Mouse (Mus musculus): ENCODE measurements around the gene Rnf186.

The Rnf186 gene

DNA sequence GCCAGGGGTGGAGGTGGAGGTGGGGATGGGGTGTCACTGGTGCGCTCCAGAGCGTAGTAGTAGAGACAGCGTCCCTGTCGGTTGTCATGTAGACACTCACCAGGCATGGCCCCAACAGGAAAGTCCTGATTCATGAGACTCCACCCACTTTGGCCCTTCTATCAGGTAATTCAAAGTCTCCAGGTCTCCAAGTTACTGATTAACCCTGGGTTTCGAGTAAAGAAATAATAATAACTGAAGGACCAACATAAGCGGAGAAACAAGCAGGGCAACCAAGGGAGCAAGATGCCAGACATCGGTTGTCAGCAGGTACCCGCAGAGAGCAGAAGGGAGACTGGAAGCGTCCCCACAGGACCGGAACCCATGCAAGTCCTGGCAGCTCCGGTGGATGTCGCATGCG, at the start of gene Rnf186:
Rnf186 (plus strand) TSS at position 247 of the 400 bp plus-strand sequence.
- DNase-seq (ENCODE audit: low read depth, low spot score) = no peak

DNA sequence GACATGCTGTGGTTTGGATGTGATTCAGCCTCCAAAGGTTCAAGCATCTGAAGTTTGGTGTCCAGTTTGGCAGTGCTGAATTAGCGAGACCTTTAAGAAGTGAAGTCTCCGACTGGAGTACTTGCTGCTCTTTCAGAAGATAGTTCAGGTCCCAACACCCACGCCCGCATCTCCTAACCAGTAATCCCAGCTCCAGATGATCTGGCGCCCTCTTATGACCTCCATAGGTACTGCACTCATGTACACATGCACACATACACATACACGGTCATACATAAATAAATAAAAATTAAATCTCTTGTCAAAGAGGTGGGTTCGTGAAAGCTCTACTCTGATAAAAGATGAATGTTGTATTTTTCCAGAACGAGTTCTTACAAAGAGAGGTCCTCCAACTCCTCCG, 49.6 kb upstream of the Rnf186 start:
- DNase-seq (ENCODE audit: low read depth, low spot score) = no peak

DNA sequence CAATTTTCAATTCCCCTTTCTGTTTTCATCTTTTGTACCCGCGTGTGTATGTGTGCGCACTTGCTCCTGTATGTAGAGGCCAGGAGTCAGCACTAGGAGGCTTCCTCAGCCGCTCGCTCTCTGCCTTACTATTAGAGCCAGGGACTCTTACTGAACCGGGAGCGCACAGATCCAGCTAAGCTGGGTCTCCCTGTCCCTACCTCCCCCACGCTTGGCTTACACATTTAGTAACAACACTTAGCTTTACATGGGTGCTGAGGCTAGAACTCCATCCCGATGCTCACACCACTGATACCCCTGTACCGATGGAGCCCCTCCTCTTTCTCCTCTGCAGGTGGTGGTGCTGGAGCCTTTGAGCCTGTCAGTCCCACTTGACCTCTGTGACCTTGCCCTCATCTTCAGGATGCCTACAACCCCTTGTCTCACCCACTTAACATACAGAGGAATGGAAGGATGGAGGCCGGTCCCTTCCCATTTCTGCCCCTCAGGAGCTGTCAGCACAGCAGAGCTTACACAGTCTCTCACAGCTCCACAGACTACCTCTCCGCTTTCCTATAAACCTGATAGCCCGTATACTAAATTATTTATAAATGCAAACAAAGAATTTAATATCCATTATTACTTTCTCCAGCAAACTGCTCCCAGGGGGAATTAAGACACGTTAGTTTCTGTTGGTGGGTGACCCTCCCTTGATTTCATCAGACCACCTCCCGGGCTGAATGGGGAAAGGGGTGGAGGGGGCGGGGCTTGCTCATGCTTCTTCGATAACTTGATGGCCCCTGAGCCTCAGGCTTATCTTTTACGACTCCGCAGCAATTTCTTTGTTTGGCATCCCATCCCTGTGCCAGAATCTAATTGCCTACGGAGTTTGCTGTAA, 45.4 kb upstream of the Rnf186 start:
- no peak for DNase-seq (ENCODE audit: low read depth, low spot score)

DNA sequence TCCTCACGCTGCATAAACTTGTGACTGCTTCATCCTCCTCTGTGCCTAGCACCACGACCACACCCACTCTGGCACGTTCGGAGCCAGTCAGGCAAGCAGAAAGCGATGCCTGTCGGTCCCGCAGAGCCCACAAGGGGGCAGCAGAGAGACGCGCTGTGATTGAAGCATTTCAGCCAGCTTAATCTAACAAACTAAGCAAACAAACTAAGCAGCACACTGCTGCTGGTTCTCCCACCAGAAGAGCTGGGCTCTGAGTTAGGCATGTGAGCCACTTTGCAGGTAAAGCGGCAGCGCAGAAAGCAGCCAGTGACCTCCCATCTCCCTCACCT, 44.8 kb upstream of the Rnf186 start:
- DNase-seq (ENCODE audit: low read depth, low spot score) = peak; percentile 71

DNA sequence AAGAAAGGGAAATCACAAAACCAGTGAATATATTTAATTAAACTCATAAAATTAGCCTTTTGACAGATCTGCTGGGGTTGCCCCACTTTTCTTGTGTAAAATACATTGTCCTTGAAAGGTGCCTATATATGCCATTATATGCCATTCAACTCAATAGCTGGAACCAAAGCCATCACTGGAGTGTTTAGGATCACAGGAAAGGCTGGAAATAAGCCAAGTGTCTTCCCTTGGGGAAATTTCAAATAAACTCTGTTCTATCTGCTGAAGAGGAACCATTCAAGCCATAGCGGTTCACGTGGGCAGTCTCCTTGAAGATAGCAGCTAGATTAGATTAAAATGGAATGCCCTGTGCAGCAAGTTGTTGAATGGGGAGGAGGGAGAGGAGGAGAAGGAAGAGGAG, 41.4 kb upstream of the Rnf186 start:
- no peak for DNase-seq (ENCODE audit: low read depth, low spot score)

DNA sequence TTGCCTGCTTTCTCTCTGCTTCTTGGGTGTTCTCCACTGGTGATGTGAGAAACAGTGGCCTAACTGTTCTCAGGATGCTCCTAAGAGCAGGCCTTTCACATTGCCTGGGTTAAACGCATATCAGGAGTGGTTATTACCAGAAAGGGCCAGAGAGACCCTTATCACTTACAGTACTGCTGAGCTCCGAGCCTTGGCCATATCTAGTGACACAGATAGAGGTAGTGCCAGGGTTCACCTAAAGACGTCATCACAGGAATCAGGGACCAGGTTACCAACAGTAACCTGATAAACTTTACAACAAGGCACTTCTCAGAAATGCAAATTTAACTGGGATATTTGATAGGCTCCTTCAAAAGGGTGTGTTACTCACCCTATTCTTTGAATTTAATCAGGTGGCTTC, 33.0 kb upstream of the Rnf186 start:
- no peak for DNase-seq (ENCODE audit: low read depth, low spot score)

DNA sequence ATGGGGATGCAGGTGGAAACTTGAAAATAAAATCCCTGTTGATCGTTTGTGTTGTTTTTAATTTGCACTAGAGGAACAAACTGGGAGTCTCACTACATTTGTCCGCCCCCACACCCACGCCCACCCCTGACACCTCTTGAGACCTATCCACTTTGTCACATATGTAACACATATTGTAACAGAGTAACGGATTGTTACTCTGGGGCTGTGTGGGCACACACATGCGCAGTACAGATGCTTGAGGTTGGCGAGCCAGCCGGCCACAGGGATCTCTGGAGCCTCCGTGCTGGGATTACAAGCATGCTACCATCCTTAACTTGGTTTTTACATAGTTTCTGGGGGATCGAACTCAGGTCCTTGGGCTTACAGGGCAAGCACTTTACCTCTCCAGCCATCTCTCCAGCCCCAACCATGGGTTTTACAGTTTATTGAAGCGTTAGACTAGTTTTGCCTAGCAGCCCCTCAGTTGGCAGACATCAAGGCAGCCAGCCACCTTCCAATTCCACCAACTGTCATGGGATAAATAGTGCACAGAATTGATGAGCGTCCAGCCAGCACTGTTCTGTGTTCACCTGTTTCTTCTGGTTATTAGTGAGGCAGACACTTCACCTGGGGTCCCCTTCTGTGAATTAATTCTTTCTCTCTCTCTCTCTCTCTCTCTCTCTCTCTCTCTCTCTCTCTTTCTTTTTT, 32.3 kb upstream of the Rnf186 start:
- no peak for DNase-seq (ENCODE audit: low read depth, low spot score)

DNA sequence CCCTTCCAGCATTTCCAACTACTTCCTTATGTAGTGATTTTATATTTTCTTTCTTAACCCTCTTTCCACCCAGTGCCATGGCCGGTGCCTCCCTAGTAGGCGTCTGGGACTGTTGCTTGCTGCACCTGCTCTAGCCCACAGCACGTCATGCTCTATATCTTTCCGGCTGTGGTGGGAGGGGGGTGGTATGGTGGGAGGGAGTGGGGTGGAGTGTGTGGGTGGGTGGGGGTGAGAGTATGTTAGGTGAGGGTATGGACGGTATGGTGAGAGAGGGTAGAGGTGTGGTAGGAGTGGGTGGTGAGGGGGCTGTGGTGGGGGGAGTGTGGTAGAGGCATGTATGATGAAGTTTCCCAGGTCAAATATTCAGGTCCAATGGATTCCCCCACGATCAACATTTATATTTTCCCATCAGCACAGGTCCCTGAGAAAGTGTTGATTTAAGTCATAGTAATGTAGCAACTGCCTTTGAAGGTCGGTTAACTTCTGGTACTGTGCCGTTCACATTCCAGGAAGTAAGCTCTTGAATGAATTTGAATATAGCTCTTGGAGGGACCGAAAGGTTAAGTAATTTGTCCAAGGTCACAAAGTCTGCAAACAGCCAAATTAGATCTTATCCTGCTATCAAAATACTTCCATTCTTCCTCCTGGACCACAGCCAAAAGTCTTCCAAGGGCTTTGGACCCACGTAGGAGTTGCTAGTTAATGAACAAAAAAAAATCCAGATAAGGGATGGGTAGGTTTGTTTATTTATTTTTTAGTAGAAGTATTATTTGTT, 28.2 kb upstream of the Rnf186 start:
- DNase-seq (ENCODE audit: low read depth, low spot score) = no peak

DNA sequence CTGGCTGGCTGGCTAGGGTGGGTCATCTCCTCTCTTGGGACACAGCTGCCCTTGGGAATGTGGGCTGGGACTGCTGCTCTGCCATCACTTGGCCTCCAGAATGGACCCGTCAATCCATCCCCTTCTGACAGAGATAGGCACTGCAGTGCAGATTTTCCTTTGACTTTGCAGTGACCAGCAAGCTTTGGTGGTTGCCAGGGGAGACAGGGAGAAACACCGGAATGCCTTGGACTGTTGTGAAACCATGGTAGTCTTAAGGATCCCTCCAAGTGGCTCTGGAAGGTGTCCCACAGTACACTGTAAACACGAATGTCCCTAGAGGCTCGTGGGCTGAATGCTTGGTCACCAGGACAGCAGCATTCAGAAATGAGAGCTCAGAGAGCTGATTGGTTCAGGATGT, 27.4 kb upstream of the Rnf186 start:
- DNase-seq (ENCODE audit: low read depth, low spot score) = no peak

DNA sequence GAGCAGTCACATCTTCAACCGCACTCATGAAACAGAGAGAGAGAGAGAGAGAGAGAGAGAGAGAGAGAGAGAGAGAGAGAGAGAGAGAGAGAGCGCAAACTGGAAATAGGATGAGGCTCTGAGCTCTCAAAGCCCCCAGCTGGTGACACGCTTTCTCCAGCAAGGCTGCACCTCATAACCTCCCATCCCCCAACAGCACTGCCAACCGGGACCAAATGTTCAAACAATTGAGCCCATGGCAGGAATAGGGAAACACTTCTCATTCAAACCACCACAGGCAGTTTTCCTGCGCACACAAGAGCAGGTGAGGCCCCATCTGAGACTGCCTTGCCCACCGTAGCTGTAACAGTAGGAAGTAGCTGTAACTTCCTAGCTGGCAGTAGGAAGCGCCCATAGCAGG, 25.5 kb upstream of the Rnf186 start:
- DNase-seq (ENCODE audit: low read depth, low spot score) = no peak

DNA sequence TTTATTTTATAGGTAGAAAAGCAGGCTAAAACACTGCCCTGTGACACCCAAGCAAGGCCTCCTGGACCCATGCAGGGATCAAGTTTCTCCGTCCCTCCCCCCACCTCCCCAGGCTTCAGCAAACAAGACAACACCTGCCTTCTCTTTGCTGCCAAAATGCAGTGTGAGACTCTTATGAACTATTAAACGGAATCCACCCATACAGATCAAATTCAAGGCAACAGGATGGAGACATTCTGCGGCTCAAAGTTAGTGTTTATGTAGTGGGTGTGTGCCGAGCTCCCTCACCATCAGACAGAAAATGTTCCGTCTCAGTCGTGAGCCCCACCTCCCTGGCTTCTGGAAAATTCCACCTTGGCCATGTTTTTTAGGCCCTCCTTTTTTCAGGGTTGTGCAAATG, 24.9 kb upstream of the Rnf186 start:
- DNase-seq (ENCODE audit: low read depth, low spot score) = no peak

DNA sequence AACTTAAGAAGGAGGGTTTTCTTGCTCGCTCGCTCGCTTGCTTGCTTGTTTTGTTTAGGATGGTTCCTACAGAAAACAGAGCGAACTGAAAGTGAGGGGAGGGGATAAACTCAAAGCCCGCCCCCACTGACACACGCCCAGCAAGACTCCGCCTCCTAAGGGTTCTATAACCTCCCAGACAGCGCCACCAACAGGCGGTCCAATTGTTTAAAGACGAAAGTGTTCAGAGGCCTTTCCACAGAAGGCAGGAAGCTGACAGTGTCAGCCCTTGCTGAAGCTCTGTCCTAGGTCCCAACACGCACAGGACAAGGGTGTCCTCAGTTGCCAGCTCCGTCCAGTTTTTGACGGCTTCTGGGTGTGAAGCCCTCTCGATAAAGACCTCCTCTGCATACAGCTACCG, 23.2 kb upstream of the Rnf186 start:
- no peak for DNase-seq (ENCODE audit: low read depth, low spot score)

DNA sequence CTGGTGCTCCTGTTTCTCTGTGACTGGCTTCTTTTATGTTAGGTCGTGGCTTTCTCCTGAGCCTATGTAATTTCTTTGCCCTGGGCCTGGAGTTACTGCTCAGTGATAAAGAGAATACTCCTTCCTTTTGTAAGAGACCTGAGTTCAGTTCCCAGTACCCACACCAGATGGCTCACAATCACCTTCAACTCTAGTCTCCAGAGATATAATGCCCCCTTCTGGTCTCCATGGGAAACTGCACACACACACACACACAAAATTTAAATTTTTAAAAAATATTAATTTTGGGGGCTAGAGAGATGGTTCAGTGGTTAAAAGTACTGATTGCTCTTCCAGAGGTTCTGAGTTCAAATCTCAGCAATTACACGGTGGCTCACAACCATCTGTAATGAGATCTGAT, 18.7 kb upstream of the Rnf186 start:
- no peak for DNase-seq (ENCODE audit: low read depth, low spot score)

DNA sequence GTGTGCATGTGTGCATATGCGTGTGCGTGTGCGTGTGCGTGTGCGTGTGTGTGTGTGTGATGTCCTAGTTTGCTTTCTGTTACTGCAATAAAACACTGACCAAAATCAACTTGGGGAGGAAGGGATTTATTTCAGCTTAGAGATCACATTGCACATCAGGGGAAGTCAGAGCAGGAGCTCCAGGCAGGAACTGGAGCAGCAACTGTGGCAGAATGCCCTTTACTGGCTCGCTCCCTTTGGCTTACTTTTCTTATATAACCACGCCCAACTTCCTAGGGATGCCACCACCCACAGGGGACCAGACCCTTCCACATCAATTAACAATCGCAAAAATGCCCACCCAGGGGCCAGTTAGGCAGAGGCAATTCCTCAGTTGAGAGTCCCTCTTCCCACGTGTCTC, 8.3 kb upstream of the Rnf186 start:
- DNase-seq (ENCODE audit: low read depth, low spot score) = no peak

DNA sequence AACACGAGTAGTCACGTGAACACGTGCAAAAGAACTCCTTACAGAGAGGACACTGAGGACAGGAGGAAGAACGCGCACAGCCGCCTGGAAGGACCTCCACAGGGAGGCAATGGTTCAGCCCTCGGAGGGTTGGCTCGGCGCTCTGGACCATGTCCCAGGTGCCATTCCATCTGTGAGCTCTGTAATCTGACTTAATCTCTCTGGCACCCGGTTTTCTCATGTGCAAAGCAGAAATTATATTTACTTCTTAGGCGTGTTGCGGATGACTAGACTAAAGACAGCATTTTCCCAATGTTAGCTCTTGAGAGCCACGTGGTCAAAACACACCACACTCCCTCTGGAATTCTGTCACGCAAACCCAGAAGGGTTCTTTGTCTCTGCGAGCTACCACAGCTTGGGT, 7.8 kb upstream of the Rnf186 start:
- DNase-seq (ENCODE audit: low read depth, low spot score) = no peak

DNA sequence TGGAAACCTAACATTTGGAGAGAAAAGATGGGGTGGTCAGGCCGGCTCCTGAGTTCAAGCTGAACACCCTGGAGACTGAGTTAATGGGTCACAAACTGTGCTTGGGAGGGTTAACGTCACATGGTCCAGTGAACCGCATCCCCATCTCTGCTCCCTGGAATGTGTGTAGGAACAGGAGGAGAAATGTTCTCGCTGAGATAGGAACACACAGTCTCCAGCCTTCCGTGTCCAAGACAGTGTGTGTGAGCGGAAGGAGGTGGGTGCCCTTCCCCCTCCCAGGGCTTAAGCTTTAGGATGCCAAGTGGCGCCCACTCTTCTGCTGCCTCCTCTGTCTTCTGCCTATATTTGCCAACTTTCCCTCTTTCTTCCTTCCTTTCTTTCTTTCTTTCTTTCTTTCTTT, 7.0 kb upstream of the Rnf186 start:
- no peak for DNase-seq (ENCODE audit: low read depth, low spot score)

DNA sequence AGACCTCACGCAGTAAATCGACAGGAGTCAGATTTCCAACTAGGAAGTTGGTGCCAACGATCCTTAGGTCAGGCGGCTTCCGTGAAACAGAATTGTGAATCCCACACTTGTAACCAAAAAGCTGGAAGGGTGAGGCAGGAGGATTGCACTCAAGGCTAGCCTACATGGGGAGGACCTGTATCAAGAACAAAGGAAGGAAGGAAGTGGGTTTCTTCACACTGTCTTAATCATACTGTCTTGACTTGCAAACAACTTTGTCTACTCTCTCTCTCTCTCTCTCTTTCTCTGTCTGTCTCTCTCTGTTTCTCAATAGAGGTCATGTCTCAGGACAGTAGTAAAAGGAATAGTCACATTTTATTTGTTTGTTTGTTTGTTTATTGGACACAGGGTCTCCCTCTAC, 4.2 kb upstream of the Rnf186 start:
- no peak for DNase-seq (ENCODE audit: low read depth, low spot score)

DNA sequence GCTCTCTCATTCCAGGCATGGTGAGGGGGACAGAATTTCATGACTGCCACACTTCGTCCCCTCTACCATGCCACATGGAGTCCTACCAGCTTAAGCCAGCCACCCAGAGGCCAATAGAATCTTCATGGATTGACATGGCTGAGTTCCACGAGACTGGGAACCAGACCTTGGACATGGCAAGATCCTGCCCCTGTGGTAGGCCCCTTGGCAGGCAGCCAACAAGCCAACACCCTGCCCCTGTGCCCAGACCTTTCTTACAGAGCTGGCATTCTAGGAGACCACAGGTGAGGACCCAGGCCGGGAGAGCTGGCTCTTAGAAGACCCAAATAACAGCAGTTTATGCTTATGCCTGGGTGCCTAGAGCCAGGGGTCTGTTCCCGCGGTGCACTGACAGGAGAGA, 1.0 kb upstream of the Rnf186 start:
- DNase-seq (ENCODE audit: low read depth, low spot score) = no peak

DNA sequence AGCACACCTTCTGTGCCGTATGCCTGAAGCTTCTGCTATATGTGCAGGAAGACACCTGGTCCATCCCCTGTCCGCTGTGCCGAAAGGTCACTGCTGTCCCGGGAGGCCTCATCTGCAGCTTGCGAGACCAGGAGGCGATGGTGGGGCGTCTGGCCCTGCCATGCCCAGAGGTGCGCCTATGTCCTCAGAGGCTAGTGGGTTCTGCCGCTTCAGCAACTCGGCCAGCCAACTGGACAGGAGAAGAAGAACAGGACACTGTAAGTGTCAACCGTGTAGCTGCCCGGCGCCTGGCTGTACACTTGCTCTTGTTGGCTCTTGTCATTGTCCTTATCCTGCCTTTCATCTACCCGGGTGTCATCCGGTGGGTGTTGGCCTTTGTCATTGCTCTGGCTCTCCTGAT, 573 bp downstream of the Rnf186 start:
- DNase-seq (ENCODE audit: low read depth, low spot score) = no peak

DNA sequence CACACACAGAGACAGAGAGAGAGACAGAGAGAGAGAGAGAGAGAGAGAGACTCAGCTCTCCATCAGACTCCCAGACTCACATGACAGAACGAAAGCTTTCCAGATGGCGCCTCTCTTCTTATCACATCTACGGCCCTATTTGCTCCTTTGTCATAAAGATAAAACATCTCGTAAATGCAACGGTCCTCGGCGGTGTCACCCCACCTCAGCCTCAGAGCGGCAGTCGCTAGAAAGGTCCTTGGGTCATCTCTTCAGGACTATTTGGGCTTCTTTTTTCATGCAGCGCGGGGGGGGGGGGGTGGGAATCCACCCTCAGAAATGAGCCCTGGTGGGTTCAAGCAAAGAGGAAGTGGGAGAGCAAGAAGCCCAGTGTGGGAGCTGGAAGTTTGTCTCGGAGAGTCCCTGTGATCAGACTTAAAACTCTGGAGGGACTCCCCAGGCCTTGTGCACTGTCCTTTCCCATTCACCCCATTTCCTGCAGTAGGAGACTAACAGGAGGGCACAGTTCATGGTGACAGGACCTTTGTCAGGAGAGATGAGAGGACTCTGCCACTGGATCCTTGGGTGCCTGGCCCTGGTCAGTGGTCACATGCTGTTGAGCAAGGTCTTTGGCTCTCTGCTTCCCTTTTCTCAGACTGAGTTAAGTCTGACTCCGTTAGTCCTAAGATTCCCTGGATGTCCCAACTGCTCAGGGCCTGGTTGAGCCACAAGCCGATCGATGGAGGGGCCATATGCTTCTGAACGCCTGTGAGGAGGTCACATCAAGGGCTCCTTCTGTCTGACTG, 2.1 kb downstream of the Rnf186 start:
- DNase-seq (ENCODE audit: low read depth, low spot score) = no peak

DNA sequence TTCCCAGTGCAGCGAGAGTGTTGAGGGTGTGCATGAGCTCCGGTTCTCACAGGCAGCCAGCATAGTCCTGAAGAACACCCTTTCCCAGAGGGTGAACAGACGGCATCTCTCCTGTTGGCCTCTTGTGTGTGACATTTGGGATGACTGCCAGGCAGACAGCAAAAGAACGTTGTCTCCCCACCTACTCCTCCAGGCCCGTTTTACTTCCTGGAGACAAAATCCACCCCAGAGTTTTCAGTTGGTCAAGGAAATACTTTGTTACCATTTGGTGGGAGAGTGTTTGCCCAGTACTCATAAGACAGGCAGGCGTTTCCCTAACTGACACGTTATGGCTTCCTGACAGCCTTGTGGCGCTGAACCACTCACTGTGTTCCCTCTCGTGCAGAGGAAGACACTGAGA, 2.8 kb downstream of the Rnf186 start:
- DNase-seq (ENCODE audit: low read depth, low spot score) = no peak

DNA sequence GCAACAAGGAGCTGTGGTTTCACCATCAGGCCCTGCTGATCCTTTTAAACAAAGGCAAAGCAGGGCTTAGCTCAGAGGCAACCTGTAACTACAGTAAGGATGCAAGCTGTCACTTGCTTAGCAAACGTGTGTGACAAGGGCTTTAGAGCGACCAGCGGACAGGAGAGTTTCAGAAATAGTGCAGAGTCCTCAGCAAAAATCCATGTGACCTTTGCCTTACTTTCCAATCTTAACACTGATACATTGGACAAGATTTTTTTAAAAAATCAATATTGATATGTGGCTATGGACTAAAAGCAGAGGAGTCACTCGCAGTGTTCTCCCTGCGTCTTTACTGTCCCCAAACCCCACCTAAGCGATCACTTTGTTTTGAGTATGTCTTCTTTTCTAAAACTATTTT, 4.5 kb downstream of the Rnf186 start:
- DNase-seq (ENCODE audit: low read depth, low spot score) = no peak
